8 mouse cellular contexts compared by ENCODE assay signal in genomic region chr5:123683377-123684220, GRCm38 (mm10). TPM values are rescaled to one million over a fixed set of nuclear protein-coding genes. Genes with fewer than 3 reads are reported as not detected.
DNase-seq lines count a peak whose midpoint lies in the region; ATAC-seq and TF ChIP-seq lines count a peak whose summit lies in the region.

No protein-coding gene starts in this region.

- no peak for TF ChIP-seq CTCF in liver, embryonic 14.5 days (IDR thresholded peaks at IDR 0.05; ENCODE audit: low read depth)
- no peak for TF ChIP-seq CTCF in testis, adult 2 months (IDR thresholded peaks at IDR 0.05; ENCODE audit: control insufficient read depth, insufficient read depth, insufficient replicate concordance, low read depth, low read length)

- TF ChIP-seq POLR2A in testis, adult 2 months (IDR thresholded peaks at IDR 0.05; ENCODE audit: control insufficient read depth, low read depth, low read length): no peak

- DNase-seq in A20 (ENCODE audit: low read depth, low spot score): peak; percentile 82
- peak; percentile 60 to 79 for DNase-seq in adrenal gland, adult 18-20 months (ENCODE audit: low spot score in 2 of 2)
- DNase-seq in embryo, embryonic 10 days (ENCODE audit: low spot score): peak; percentile 59
- DNase-seq in gastrocnemius, postnatal 4 days (ENCODE audit: low spot score in 2 of 2): peak; percentile 28 to 64
- no peak for DNase-seq in liver, embryonic 14.5 days (ENCODE audit: low read depth in 3 of 3, low spot score in 3 of 3)
- DNase-seq in neural tube, embryonic 10.5 days (ENCODE audit: extremely low spot score, low spot score): peak; percentile 81

- peak; percentile 75 for ATAC-seq in intestine, embryonic 16.5 days
- peak; percentile 74 for ATAC-seq in liver, embryonic 14.5 days (ENCODE audit: insufficient read depth)

- peak overlapping the region; percentile 96 for H3K9ac ChIP-seq in intestine, embryonic 16.5 days (ENCODE audit: low read depth, low read length)
- H3K9ac ChIP-seq in liver, embryonic 14.5 days (replicated peaks): peak overlapping the region; percentile 84

- H3K4me1 ChIP-seq in intestine, embryonic 16.5 days (ENCODE audit: control insufficient read depth, insufficient read depth, low read length): peaks cover 19% of the 10 kb centered on the region
- peaks cover 9 to 13% of the 10 kb centered on the region in 2 experiments for H3K4me1 ChIP-seq in liver, embryonic 14.5 days (replicated peaks; ENCODE audit: control insufficient read depth in 2 of 2, insufficient read depth in 2 of 2, low read length in 1 of 2)
- peaks cover 8% of the 10 kb centered on the region for H3K4me1 ChIP-seq in testis, adult 2 months (ENCODE audit: control insufficient read depth, insufficient read depth, low read length)

- WGBS in intestine, embryonic 16.5 days: under 1% methylated on average over 72 of the region's 92 CpGs
- WGBS in liver, embryonic 14.5 days (ENCODE audit: insufficient replicate concordance): under 1% methylated on average over 87 of the region's 92 CpGs

- H3K36me3 ChIP-seq in intestine, embryonic 16.5 days (ENCODE audit: control insufficient read depth, insufficient read depth, low read length): no peaks in the 10 kb centered on the region
- no peaks in the 10 kb centered on the region for H3K36me3 ChIP-seq in liver, embryonic 14.5 days (replicated peaks; ENCODE audit: control insufficient read depth, insufficient read depth, low read depth)
- H3K36me3 ChIP-seq in testis, adult 2 months (ENCODE audit: control insufficient read depth, insufficient read depth, low read length): no peaks in the 10 kb centered on the region

- H3K9me3 ChIP-seq in intestine, embryonic 16.5 days (ENCODE audit: control insufficient read depth, low read length): no peaks in the 10 kb centered on the region
- no peaks in the 10 kb centered on the region for H3K9me3 ChIP-seq in liver, embryonic 14.5 days (ENCODE audit: control insufficient read depth, low read length)

- H3K27ac ChIP-seq in intestine, embryonic 16.5 days (ENCODE audit: low read length): peak overlapping the region; percentile 91
- H3K27ac ChIP-seq in liver, embryonic 14.5 days: no peak overlapping the region
- peak overlapping the region; percentile 81 for H3K27ac ChIP-seq in testis, adult 2 months (ENCODE audit: control insufficient read depth, insufficient read depth, low read depth, low read length)

- H3K27me3 ChIP-seq in intestine, embryonic 16.5 days (replicated peaks; ENCODE audit: control insufficient read depth, insufficient read depth, low read length): no peaks in the 10 kb centered on the region
- H3K27me3 ChIP-seq in liver, embryonic 14.5 days (ENCODE audit: control insufficient read depth, insufficient read depth, low read length): peaks cover 5% of the 10 kb centered on the region
- H3K27me3 ChIP-seq in testis, adult 2 months (ENCODE audit: control insufficient read depth, insufficient read depth, low read length): no peaks in the 10 kb centered on the region

- peak overlapping the region; percentile 95 for H3K4me3 ChIP-seq in intestine, embryonic 16.5 days (ENCODE audit: low read length)
- peak overlapping the region; percentile 74 to 83 for H3K4me3 ChIP-seq in liver, embryonic 14.5 days (ENCODE audit: insufficient read depth in 1 of 2, low read depth in 2 of 2, low read length in 2 of 2)
- H3K4me3 ChIP-seq in testis, adult 2 months (ENCODE audit: control insufficient read depth, low read depth, low read length): peak overlapping the region; percentile 95

- peak overlapping the region; percentile 93 for H3K4me2 ChIP-seq in intestine, embryonic 16.5 days (ENCODE audit: low read depth, low read length)
- peak overlapping the region; percentile 90 for H3K4me2 ChIP-seq in liver, embryonic 14.5 days (ENCODE audit: low read depth)

- no peak for TF ChIP-seq EP300 in liver, embryonic 14.5 days (IDR thresholded peaks at IDR 0.05; ENCODE audit: low read depth)

RNA-seq across cellular contexts. Expression of gene Clip1, which starts 0.8 kb away (rescaled TPM):
- 10 to 100 TPM; 66.0 to 74.2 TPM for total RNA-seq in adrenal gland, adult 18-20 months (2021)
- total RNA-seq in gastrocnemius, postnatal 4 days (2021): 10 to 100 TPM; 79.5 to 94.5 TPM
- polyA plus RNA-seq in intestine, embryonic 16.5 days (2015; fragmentation: Nextera tagmentation; extraction: Ambion mirVana): 20.6 and 23.7 TPM in 2 replicates
- polyA plus RNA-seq in liver, embryonic 14.5 days (2012; rRNA removed): 3.9 and 6.1 TPM in 2 replicates
- polyA plus RNA-seq in liver, embryonic 14.5 days (2014; fragmentation: Nextera tagmentation; extraction: Ambion mirVana): 6.6 and 9.1 TPM in 2 replicates
- polyA plus RNA-seq in testis, adult 2 months (2012; rRNA removed): 96.1 and 101 TPM in 2 replicates

RNA-seq across cellular contexts. Expression of gene Zcchc8, which starts 37.3 kb away (rescaled TPM):
- 10 to 100 TPM; 33.1 to 45.2 TPM for total RNA-seq in adrenal gland, adult 18-20 months (2021)
- 10 to 100 TPM; 42.8 to 50.7 TPM for total RNA-seq in gastrocnemius, postnatal 4 days (2021)
- polyA plus RNA-seq in intestine, embryonic 16.5 days (2015; fragmentation: Nextera tagmentation; extraction: Ambion mirVana): 50.9 and 54.8 TPM in 2 replicates
- 22.7 and 24.2 TPM in 2 replicates for polyA plus RNA-seq in liver, embryonic 14.5 days (2012; rRNA removed)
- polyA plus RNA-seq in liver, embryonic 14.5 days (2014; fragmentation: Nextera tagmentation; extraction: Ambion mirVana): 30.0 and 33.5 TPM in 2 replicates
- 49.2 and 54.8 TPM in 2 replicates for polyA plus RNA-seq in testis, adult 2 months (2012; rRNA removed)

Comparison
In these comparisons a context has a peak if more than half of its experiments do, and no peak if none do; other contexts are left out.
1. DNase-seq: peak in A20 (single experiment), adrenal gland, adult 18-20 months (2 of 2), embryo, embryonic 10 days (single experiment), gastrocnemius, postnatal 4 days (2 of 2) and neural tube, embryonic 10.5 days (single experiment); none in liver, embryonic 14.5 days (0 of 3).
2. Peak in every context shown above with its lines, with median percentiles within 50 percentile points of each other: H3K4me3 ChIP-seq.